Mouse (Mus musculus) neural tube, embryonic 11.5 days (tissue): ENCODE results near the gene Vmn1r85. TPM values are rescaled to one million over a fixed set of nuclear protein-coding genes. Genes with fewer than 3 reads are reported as not detected.
A peak's percentile ranks its signal among the peaks of the same experiment; 100 is the strongest.
"Not testable (repeated sequence)": the region's sequence is repeated elsewhere in the genome, so short reads cannot be mapped to it uniquely, and the experiment has no call there.

Experiments used
- ATAC-seq: fragments of 200-750 bp; cut with Nextera tagmentation; 2 replicates; pipeline ENCODE4 v1.8.0; 2017; ENCODE audit warnings: moderate number of reproducible peaks, mild to moderate bottlenecking, moderate TSS enrichment, moderate library complexity; ENCODE audit not compliant: insufficient read depth, low FRiP score, low TSS enrichment
- DNase-seq: peaks from one replicate; pipeline ENCODE4 v3.0.0-alpha.2; 2015; ENCODE audit warnings: low spot score
- H3K27ac ChIP-seq: fragments of 300-500 bp; sonication (generic); 2 replicates; pipeline ENCODE4 v1.5.1; 2014; ENCODE audit warnings: low read depth, mild to moderate bottlenecking, low read length
- H3K27me3 ChIP-seq: fragments of 300-500 bp; sonication (generic); 2 replicates; pipeline ENCODE4 v1.6.1; 2014; ENCODE audit warnings: mild to moderate bottlenecking, low read length, mixed read lengths; ENCODE audit not compliant: control insufficient read depth, insufficient read depth
- H3K36me3 ChIP-seq: fragments of 300-500 bp; sonication (generic); 2 replicates; pipeline ENCODE4 v1.6.1; 2014; ENCODE audit warnings: mild to moderate bottlenecking, low read length, moderate library complexity, mixed read lengths; ENCODE audit not compliant: control insufficient read depth, insufficient read depth
- H3K4me1 ChIP-seq: fragments of 300-500 bp; sonication (generic); 2 replicates; pipeline ENCODE4 v1.6.1; 2014; ENCODE audit warnings: low read length, mixed read lengths; ENCODE audit not compliant: control insufficient read depth, insufficient read depth
- H3K4me2 ChIP-seq: fragments of 300-500 bp; sonication (generic); 2 replicates; pipeline ENCODE4 v1.6.1; 2014; ENCODE audit warnings: low read depth, mild to moderate bottlenecking, moderate library complexity
- H3K4me3 ChIP-seq: fragments of 300-500 bp; sonication (generic); 2 replicates; pipeline ENCODE4 v1.5.1; 2014; ENCODE audit warnings: low read depth, low read length
- H3K9ac ChIP-seq: fragments of 300-500 bp; sonication (generic); 2 replicates; pipeline ENCODE4 v1.6.1; 2014; ENCODE audit warnings: mild to moderate bottlenecking, low read length
- H3K9me3 ChIP-seq: fragments of 300-500 bp; sonication (generic); 2 replicates; pipeline ENCODE4 v1.6.1; 2016; ENCODE audit warnings: low read length; ENCODE audit not compliant: control insufficient read depth
- WGBS: fragments of 180-500 bp; shearing (Covaris S2); extraction: QIAGEN DNeasy Blood & Tissue Kit; methylation state at CpG from one replicate; pipeline ENCODE4 v1.1.7; 2014; 5-methylcytosine and 5-hydroxymethylcytosine counted together
- polyA plus RNA-seq: library from polyadenylated mRNA; unstranded; fragments of >200 nt; fragmentation: Nextera tagmentation; extraction: Ambion mirVana; gene quantifications from 2 replicates; pipeline ENCODE4 v1.2.1, GENCODE M21; 2014

Vmn1r85 gene
- polyA plus RNA-seq = not detected in 2 replicates

DNA sequence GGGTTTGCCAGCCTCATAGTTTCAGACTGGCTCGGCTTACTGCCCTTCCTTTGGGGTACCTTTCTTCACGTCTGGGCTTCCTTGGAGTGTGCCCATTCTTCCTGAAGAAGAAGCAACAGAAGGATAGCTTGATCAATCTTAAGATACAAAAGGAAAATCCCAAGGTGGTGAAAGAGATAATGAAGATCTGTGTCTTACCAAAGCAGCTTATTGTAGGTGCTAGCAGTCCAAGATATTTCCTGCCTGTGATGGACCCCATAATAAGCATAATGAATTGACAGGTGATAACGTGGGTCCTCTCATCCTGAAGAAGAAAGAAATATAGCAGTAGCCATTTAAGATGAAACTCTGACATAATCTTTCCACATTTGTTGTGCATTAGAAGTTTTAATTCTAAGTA lies at the start of gene Vmn1r85:
Vmn1r85 (minus strand) TSS at position 101 of the 400 bp plus-strand sequence.
- Histone ChIP-seq H3K36me3 (no peaks in the 10 kb centered on the region), H3K27ac (no peak within 1 kb of the TSS), H3K4me3 (no peak within 1 kb of the TSS), H3K4me1 (no peaks in the 10 kb centered on the region), H3K4me2 (no peak within 1 kb of the TSS), H3K27me3 (no peaks in the 10 kb centered on the region), H3K9me3 (no peaks in the 10 kb centered on the region), H3K9ac (no peak within 1 kb of the TSS)
- WGBS = 66% methylated on average over 3 of the region's 3 CpGs
- ATAC-seq (no peak), DNase-seq (no peak)

- H3K4me2 ChIP-seq = no peak within 1 kb of the TSS
- H3K4me3 ChIP-seq = no peak within 1 kb of the TSS
- ATAC-seq (no peak), DNase-seq (no peak)
- H3K4me1 ChIP-seq = no peaks in the 10 kb centered on the region
- H3K36me3 ChIP-seq = no peaks in the 10 kb centered on the region
- no peak within 1 kb of the TSS for H3K9ac ChIP-seq
- no peaks in the 10 kb centered on the region for H3K9me3 ChIP-seq
- 90% methylated on average over 1 of the region's 1 CpGs for WGBS
- H3K27ac ChIP-seq = no peak within 1 kb of the TSS
- H3K27me3 ChIP-seq = no peaks in the 10 kb centered on the region
These were observed 45.1 kb upstream of the Vmn1r85 start, which contains the start of gene Vmn1r87 for GRCm38 (mm10) chr7:13140057-13140456. Vmn1r87 (minus strand) TSS chr7:13140157.

- ATAC-seq (no peak), DNase-seq (no peak)
- Histone ChIP-seq H3K27ac (no peak overlapping the region), H3K27me3 (no peaks in the 10 kb centered on the region), H3K4me3 (no peak overlapping the region), H3K4me2 (no peak overlapping the region), H3K9me3 (no peaks in the 10 kb centered on the region), H3K4me1 (no peaks in the 10 kb centered on the region), H3K36me3 (no peaks in the 10 kb centered on the region), H3K9ac (no peak overlapping the region)
These were observed 42.4 kb upstream of the Vmn1r85 start for GRCm38 (mm10) chr7:13137340-13137739.

GRCm38 (mm10) chr7:13131856-13132255 lies 36.9 kb upstream of the Vmn1r85 start:
- WGBS = 87% methylated on average over 2 of the region's 2 CpGs
- no peak for DNase-seq
- Histone ChIP-seq H3K9ac (no peak overlapping the region), H3K9me3 (no peaks in the 10 kb centered on the region), H3K27ac (no peak overlapping the region), H3K36me3 (no peaks in the 10 kb centered on the region), H3K4me3 (no peak overlapping the region), H3K4me1 (no peaks in the 10 kb centered on the region), H3K27me3 (no peaks in the 10 kb centered on the region), H3K4me2 (no peak overlapping the region)
- no peak for ATAC-seq

DNA sequence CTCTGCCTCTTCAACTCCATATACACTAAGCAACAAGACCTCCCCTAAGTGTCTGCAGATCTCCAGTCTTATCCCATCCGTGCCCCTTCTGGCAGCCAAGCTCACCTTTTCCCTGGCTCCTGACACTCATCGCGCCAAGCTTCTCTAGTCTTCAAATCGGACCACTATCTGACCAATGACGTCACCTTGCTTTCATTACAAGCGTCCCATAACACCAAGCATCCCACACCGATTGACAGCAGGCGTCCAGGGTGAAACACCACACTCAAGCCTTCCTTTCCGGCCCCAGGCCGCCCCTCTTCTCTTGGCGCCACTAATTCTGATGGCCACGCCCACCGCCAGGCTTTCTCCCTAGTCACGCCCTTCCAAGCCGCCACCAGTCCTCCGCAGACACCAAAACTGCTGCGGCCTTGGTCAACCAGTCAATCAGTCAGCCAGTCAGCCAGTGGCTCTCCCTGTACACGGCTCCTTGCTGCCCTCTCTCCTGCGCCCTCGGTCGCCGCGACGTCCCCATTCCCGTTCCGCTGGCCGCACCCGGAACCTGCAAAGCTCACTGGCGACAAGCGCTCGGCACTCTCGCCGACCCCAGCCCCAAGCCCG lies 28.7 kb upstream of the Vmn1r85 start:
- H3K27me3 ChIP-seq, H3K27ac ChIP-seq, H3K4me3 ChIP-seq, H3K9me3 ChIP-seq, H3K4me1 ChIP-seq, H3K36me3 ChIP-seq, DNase-seq, H3K9ac ChIP-seq: not testable (repeated sequence)
- peak; percentile 89 for ATAC-seq
- WGBS = 1% methylated on average over 15 of the region's 34 CpGs
- peak overlapping the region; percentile 31 for H3K4me2 ChIP-seq

- Histone ChIP-seq H3K9me3 (no peaks in the 10 kb centered on the region), H3K9ac (no peak within 1 kb of the TSS), H3K27ac (no peak within 1 kb of the TSS), H3K36me3 (no peaks in the 10 kb centered on the region), H3K4me2 (no peak within 1 kb of the TSS), H3K27me3 (no peaks in the 10 kb centered on the region), H3K4me3 (no peak within 1 kb of the TSS), H3K4me1 (no peaks in the 10 kb centered on the region)
- ATAC-seq = no peak
- DNase-seq = no peak
These were observed 24.8 kb upstream of the Vmn1r85 start, which contains the start of gene Vmn1r86 for GRCm38 (mm10) chr7:13119817-13120216. Vmn1r86 (minus strand) TSS chr7:13119917.

DNA sequence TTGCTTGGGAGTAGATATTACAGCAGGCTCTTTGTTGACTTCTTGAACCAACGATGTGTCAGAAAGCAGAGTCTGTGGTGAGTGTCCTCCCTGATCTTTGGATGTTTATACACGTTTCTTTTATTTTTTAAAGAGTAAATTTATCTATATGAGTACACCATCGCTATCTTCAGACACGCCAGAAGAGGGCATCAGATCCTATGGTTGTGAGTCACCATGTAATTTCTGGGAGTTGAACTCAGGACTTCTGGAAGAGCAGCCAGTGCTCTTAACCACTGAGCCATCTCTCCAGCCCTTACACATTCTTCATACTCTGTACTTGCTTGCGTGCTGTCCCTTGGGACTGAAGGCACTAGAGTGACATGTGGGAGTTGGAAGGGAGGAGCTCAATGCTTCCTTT lies 22.7 kb downstream of the Vmn1r85 start:
- no peak for DNase-seq
- no peaks in the 10 kb centered on the region for H3K4me1 ChIP-seq
- H3K4me2 ChIP-seq = no peak overlapping the region
- no peaks in the 10 kb centered on the region for H3K27me3 ChIP-seq
- no peak overlapping the region for H3K27ac ChIP-seq
- no peak overlapping the region for H3K4me3 ChIP-seq
- 56% methylated on average over 5 of the region's 5 CpGs for WGBS
- no peaks in the 10 kb centered on the region for H3K36me3 ChIP-seq
- ATAC-seq = no peak
- H3K9me3 ChIP-seq = no peaks in the 10 kb centered on the region
- no peak overlapping the region for H3K9ac ChIP-seq

GRCm38 (mm10) chr7:13063399-13063798 lies 31.6 kb downstream of the Vmn1r85 start:
- 65% methylated on average over 2 of the region's 2 CpGs for WGBS
- ATAC-seq = not testable (repeated sequence)

DNA sequence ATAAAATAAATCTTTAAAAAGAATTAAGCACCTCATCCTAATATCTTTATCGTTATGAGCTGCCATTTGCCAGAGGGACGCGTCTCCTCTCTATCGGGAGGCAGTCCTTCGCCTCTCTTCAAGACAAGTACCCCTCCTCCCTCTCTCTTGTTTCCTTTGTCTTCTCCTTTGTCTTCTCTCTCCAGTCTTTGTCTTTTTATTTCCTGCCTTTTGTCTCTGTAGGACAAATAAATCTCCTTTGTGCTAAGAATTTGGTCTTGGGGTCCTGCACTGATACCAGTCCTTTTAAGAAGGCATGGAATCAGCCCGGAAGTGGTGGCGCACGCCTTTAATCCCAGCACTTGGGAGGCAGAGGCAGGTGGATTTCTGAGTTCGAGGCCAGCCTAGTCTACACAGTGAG lies 35.4 kb downstream of the Vmn1r85 start:
- H3K27ac ChIP-seq = no peak overlapping the region
- no peak overlapping the region for H3K4me2 ChIP-seq
- 86% methylated on average over 9 of the region's 9 CpGs for WGBS
- no peak overlapping the region for H3K4me3 ChIP-seq
- H3K9me3 ChIP-seq = no peaks in the 10 kb centered on the region
- no peaks in the 10 kb centered on the region for H3K27me3 ChIP-seq
- no peak for ATAC-seq
- H3K36me3 ChIP-seq = no peaks in the 10 kb centered on the region
- H3K9ac ChIP-seq = no peak overlapping the region
- no peak for DNase-seq
- H3K4me1 ChIP-seq = no peaks in the 10 kb centered on the region

More at GRCm38 (mm10) chr7:13063399-13063798, 31.6 kb downstream of the Vmn1r85 start:
- H3K27ac ChIP-seq, H3K4me3 ChIP-seq, H3K9ac ChIP-seq, H3K36me3 ChIP-seq, H3K4me1 ChIP-seq, H3K9me3 ChIP-seq, H3K27me3 ChIP-seq, H3K4me2 ChIP-seq, DNase-seq: not testable (repeated sequence)
